Mouse (Mus musculus) lung, postnatal 0 days (tissue): Measurements from ENCODE around the gene Trappc3.

Source experiments
- CTCF ChIP-seq: IDR thresholded peaks from 2 replicates; pipeline ENCODE4 v1.5.1; 2016; ENCODE audit warnings: antibody characterized with exemption, mild to moderate bottlenecking
- EP300 ChIP-seq: IDR thresholded peaks from 2 replicates; pipeline ENCODE4 v1.6.1; 2016; ENCODE audit warnings: antibody characterized with exemption, mild to moderate bottlenecking, control low read depth

DNA sequence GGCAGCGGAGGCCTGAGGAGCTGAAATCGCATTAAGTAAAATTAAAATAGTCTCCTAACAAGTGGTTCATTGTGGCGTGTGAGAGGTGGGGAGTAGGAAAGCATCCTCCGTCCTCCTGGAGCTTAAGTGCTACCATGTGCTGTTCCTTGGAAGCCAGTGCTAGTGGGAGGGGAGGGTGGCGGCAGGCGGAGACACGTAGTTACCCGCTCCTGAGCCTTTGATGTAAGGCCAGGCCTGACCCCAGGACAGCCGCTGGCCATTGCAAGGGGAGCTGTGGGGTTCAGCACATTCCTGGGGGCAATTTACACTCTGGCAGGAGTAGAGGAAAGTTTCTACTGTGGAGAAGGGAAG, 16.4 kb downstream of the Trappc3 start:
- TF ChIP-seq CTCF (no peak), EP300 (no peak)
